Mouse (Mus musculus) intestine, embryonic 14.5 days (tissue): ENCODE data around the gene Fam219a. TPM values are rescaled to one million over a fixed set of nuclear protein-coding genes. Genes with fewer than 3 reads are reported as not detected.

ENCODE experiments used
- ATAC-seq: fragments of 200-750 bp; cut with Nextera tagmentation; replicated peaks from 2 replicates; pipeline ENCODE4 v1.8.0; 2017; ENCODE audit warnings: low read depth, moderate number of reproducible peaks, moderate TSS enrichment, moderate library complexity; ENCODE audit not compliant: low FRiP score, low TSS enrichment
- DNase-seq: peaks from one replicate; pipeline ENCODE4 v3.0.0-alpha.2; 2018; ENCODE audit warnings: low spot score
- H3K27ac ChIP-seq: fragments of 300-500 bp; sonication (generic); 2 replicates; pipeline ENCODE4 v1.5.1; 2014; ENCODE audit warnings: low read depth, mild to moderate bottlenecking, control low read depth
- H3K27me3 ChIP-seq: fragments of 300-500 bp; sonication (generic); replicated peaks from 2 replicates; pipeline ENCODE4 v1.6.1; 2014; ENCODE audit warnings: low read length, control low read depth; ENCODE audit not compliant: control insufficient read depth, insufficient read depth
- H3K36me3 ChIP-seq: fragments of 300-500 bp; sonication (generic); 2 replicates; pipeline ENCODE4 v1.6.1; 2014; ENCODE audit warnings: low read length, control low read depth; ENCODE audit not compliant: control insufficient read depth, insufficient read depth
- H3K4me1 ChIP-seq: fragments of 300-500 bp; sonication (generic); replicated peaks from 2 replicates; pipeline ENCODE4 v1.6.1; 2014; ENCODE audit warnings: low read length, control low read depth, mixed read lengths; ENCODE audit not compliant: control insufficient read depth, insufficient read depth
- H3K4me2 ChIP-seq: fragments of 300-500 bp; sonication (generic); 2 replicates; pipeline ENCODE4 v1.6.1; 2014; ENCODE audit warnings: low read length
- H3K4me3 ChIP-seq: fragments of 300-500 bp; sonication (generic); 2 replicates; pipeline ENCODE4 v1.5.1; 2014; ENCODE audit warnings: low read depth, low read length, control low read depth, mixed read lengths
- H3K9ac ChIP-seq: fragments of 300-500 bp; sonication (generic); 2 replicates; pipeline ENCODE4 v1.6.1; 2014; ENCODE audit warnings: mild to moderate bottlenecking, low read length
- H3K9me3 ChIP-seq: fragments of 300-500 bp; sonication (generic); 2 replicates; pipeline ENCODE4 v1.6.1; 2016; ENCODE audit warnings: low read length, control low read depth; ENCODE audit not compliant: control insufficient read depth
- WGBS: fragments of 180-500 bp; shearing (Covaris S2); extraction: QIAGEN DNeasy Blood & Tissue Kit; methylation state at CpG from one replicate; pipeline ENCODE4 v1.1.7; 2014; 5-methylcytosine and 5-hydroxymethylcytosine counted together
- polyA plus RNA-seq: library from polyadenylated mRNA; unstranded; fragments of >200 nt; fragmentation: Nextera tagmentation; extraction: Ambion mirVana; gene quantifications from 2 replicates; pipeline ENCODE4 v1.2.1, GENCODE M21; 2014

Fam219a gene
- polyA plus RNA-seq, 1 experiment from 2014 or later, result 2.2 TPM

DNA sequence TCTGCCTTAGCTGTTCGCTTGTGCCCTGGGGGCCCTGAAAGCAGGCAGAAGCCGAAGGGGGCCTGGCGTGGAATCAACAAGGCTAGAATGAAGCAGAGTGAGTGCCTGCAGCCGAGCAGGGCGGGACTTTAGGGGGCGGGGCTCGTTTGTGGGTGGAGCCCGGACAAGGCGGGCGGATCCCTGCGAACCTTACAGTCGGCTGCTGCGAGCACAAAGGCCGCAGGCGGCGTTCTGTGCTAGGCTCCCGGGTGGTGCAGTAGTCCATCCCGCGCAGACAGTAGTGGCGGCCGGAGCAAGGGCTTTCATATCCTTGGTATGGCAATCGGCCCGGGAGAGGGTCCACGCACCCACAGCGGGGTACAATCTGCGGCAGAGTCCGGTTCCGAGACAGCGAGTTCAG, 62.4 kb downstream of the Fam219a start:
- DNase-seq (peak; percentile 90), ATAC-seq (peak; percentile 62)
- Histone ChIP-seq H3K4me1 (peaks cover 6% of the 10 kb centered on the region; the same call in 1 of the 2 replicates), H3K27ac (no peak overlapping the region), H3K9ac (peak overlapping the region; percentile 34), H3K27me3 (peaks cover 1% of the 10 kb centered on the region), H3K9me3 (no peaks in the 10 kb centered on the region), H3K4me3 (peak overlapping the region; percentile 49), H3K4me2 (peak overlapping the region; percentile 65), H3K36me3 (no peaks in the 10 kb centered on the region)
- 0% methylated on average over 29 of the region's 29 CpGs for WGBS

DNA sequence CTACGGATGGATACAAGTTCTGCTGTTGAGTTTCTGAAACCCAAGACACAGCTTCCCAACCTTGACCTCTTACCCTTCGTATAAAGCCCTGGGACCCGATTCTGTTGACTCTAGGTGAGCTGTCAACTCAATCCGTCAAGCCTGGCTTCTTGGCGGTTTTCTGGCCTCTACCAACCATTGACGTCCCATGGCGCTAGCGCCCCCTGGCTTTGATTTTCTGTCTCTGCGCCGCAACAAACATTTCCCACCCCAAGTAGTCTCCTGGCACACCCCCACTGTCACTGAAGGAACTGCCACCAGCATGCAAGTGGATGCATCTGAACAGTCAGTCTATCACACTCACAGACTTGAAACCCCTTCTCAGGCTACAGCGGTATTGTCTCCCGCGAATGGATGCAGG, 63.2 kb downstream of the Fam219a start:
- H3K9me3 ChIP-seq, result no peaks in the 10 kb centered on the region
- H3K9ac ChIP-seq, result no peak overlapping the region
- H3K4me3 ChIP-seq, result no peak overlapping the region
- no peak for DNase-seq
- H3K27ac ChIP-seq, result no peak overlapping the region
- ATAC-seq, result no peak
- peaks cover 9% of the 10 kb centered on the region for H3K27me3 ChIP-seq
- H3K36me3 ChIP-seq, result no peaks in the 10 kb centered on the region
- 14% methylated on average over 13 of the region's 13 CpGs for WGBS
- H3K4me1 ChIP-seq, result peaks cover 6% of the 10 kb centered on the region; the same call in 1 of the 2 replicates
- peak overlapping the region; percentile 65 for H3K4me2 ChIP-seq

DNA sequence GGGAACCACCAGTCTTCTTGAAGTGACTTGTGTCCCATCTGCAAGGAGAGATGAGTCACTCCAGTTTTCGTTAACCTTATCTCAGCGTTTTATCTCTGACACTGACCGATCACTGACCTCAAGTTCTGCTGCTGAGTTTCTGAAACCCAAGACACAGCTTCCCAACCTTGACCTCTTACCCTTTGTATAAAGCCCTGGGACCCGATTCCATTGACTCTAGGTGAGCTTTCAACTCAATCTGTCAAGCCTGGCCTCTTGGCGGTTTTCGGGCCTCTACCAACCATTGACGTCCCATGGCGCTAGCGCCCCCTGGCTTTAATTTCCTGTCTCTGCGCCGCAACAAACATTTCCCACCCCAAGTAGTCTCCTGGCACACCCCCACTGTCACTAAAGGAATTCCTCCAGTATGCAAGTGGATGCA, 64.2 kb downstream of the Fam219a start:
- Histone ChIP-seq H3K36me3 (no peaks in the 10 kb centered on the region), H3K27ac (no peak overlapping the region), H3K4me3 (no peak overlapping the region), H3K9ac (no peak overlapping the region), H3K4me2 (no peak overlapping the region), H3K27me3 (peaks cover 19% of the 10 kb centered on the region), H3K9me3 (no peaks in the 10 kb centered on the region), H3K4me1 (peaks cover 6% of the 10 kb centered on the region; the same call in 1 of the 2 replicates)
- WGBS, result 58% methylated on average over 11 of the region's 11 CpGs
- no peak for DNase-seq
- no peak for ATAC-seq

DNA sequence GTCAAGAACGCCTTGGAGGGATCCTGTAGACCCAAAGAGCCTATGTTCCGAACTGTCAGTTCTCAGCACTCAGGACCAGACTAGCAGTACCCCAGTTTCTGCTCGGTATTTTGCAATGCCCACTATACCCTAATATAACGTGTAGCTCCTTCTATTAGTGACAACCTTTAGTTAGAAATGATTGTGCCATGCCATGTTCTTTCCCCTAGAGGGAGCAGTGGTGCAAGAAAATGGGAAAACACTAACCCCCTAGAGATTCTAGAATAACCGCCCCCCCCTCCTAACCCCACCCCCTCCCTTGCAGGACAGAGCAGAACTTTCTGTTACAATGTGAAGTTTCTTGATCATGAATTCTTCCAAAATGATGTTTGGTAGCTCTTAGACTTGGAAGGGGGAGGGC, 65.0 kb downstream of the Fam219a start:
- Histone ChIP-seq H3K4me2 (no peak overlapping the region), H3K27me3 (peaks cover 27% of the 10 kb centered on the region), H3K4me1 (peaks cover 6% of the 10 kb centered on the region; the same call in 1 of the 2 replicates), H3K9me3 (no peaks in the 10 kb centered on the region), H3K27ac (no peak overlapping the region), H3K9ac (no peak overlapping the region), H3K36me3 (no peaks in the 10 kb centered on the region), H3K4me3 (no peak overlapping the region)
- WGBS, result 74% methylated on average over 5 of the region's 5 CpGs
- no peak for DNase-seq
- no peak for ATAC-seq

DNA sequence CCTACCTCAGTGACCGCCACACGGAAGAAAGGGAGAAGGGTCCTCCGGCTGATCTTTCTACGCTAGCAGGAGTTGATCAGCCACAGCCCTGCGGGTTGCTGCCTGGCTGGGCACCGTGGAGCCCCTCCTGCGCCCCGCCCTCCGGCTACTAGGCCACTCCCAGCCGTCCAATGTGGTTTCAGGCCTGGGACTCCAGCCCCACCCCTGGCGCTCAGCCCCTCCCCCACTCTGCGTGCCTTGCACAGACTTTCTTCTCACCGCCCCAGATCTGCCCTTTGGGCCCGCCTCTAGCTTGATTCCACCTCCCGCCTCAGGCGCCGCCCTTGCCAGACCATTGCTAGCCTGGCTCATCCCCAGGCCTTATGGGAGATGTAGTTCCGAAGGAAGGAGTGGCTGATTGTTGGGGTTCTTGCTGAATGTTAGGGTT, 66.3 kb downstream of the Fam219a start, which contains the start of gene AI464131:
Gene AI464131, minus strand, starts transcription at position 91 of the 427 bp plus-strand sequence.
- H3K9ac ChIP-seq, result peak within 1 kb of the TSS; percentile 10; the same call in 1 of the 2 replicates
- H3K4me1 ChIP-seq, result peaks cover 9% of the 10 kb centered on the region; the same call in 1 of the 2 replicates
- DNase-seq, result peak; percentile 98
- H3K27me3 ChIP-seq, result peaks cover 40% of the 10 kb centered on the region
- no peak within 1 kb of the TSS for H3K27ac ChIP-seq
- H3K9me3 ChIP-seq, result no peaks in the 10 kb centered on the region
- H3K4me2 ChIP-seq, result peak within 1 kb of the TSS; percentile 70
- H3K36me3 ChIP-seq, result no peaks in the 10 kb centered on the region
- WGBS, result 0% methylated on average over 11 of the region's 18 CpGs
- ATAC-seq, result peak; percentile 94
- peak within 1 kb of the TSS; percentile 40 for H3K4me3 ChIP-seq

GRCm38 (mm10) chr4:41502171-41502940, 67.0 kb downstream of the Fam219a start:
- H3K9ac ChIP-seq, result peak overlapping the region; percentile 10; the same call in 1 of the 2 replicates
- no peak overlapping the region for H3K27ac ChIP-seq
- H3K9me3 ChIP-seq, result no peaks in the 10 kb centered on the region
- whole genome bisulfite sequencing, result 12% methylated on average over 20 of the region's 20 CpGs
- H3K4me3 ChIP-seq, result peak overlapping the region; percentile 40
- H3K27me3 ChIP-seq, result peaks cover 47% of the 10 kb centered on the region
- no peak for DNase-seq
- H3K36me3 ChIP-seq, result no peaks in the 10 kb centered on the region
- H3K4me2 ChIP-seq, result peak overlapping the region; percentile 70
- peaks cover 16% of the 10 kb centered on the region; the same call in 1 of the 2 replicates for H3K4me1 ChIP-seq
- ATAC-seq, result peak; percentile 57

- WGBS, result 83% methylated on average over 4 of the region's 4 CpGs
- Histone ChIP-seq H3K4me3 (no peak overlapping the region), H3K27ac (no peak overlapping the region), H3K27me3 (peaks cover 59% of the 10 kb centered on the region), H3K4me2 (no peak overlapping the region), H3K36me3 (no peaks in the 10 kb centered on the region), H3K9ac (no peak overlapping the region), H3K9me3 (no peaks in the 10 kb centered on the region), H3K4me1 (peaks cover 17% of the 10 kb centered on the region; the same call in 1 of the 2 replicates)
- ATAC-seq (no peak), DNase-seq (no peak)
These were observed 68.6 kb downstream of the Fam219a start for GRCm38 (mm10) chr4:41500787-41501186.

- Histone ChIP-seq H3K4me1 (peaks cover 17% of the 10 kb centered on the region; the same call in 1 of the 2 replicates), H3K36me3 (no peaks in the 10 kb centered on the region), H3K4me3 (no peak overlapping the region), H3K4me2 (no peak overlapping the region), H3K9ac (no peak overlapping the region), H3K27me3 (peaks cover 59% of the 10 kb centered on the region), H3K27ac (no peak overlapping the region), H3K9me3 (no peaks in the 10 kb centered on the region)
- ATAC-seq (no peak), DNase-seq (no peak)
- 69% methylated on average over 8 of the region's 8 CpGs for WGBS
These were observed 69.7 kb downstream of the Fam219a start for GRCm38 (mm10) chr4:41499619-41500018.
